Mouse (Mus musculus) neural tube, embryonic 11.5 days (tissue): ENCODE measurements at regions not wholly inside any gene's neighbourhood (a gene's known extent, or its start where the extent isn't known, plus 50 kb on each side); places are given as distances from the start of the nearest gene placed in this dataset.

Experiments
- ATAC-seq: fragments of 200-750 bp; cut with Nextera tagmentation; 2 replicates; pipeline ENCODE4 v1.8.0; 2017; ENCODE audit warnings: moderate number of reproducible peaks, mild to moderate bottlenecking, moderate TSS enrichment, moderate library complexity; ENCODE audit not compliant: insufficient read depth, low FRiP score, low TSS enrichment
- DNase-seq: peaks from one replicate; pipeline ENCODE4 v3.0.0-alpha.2; 2015; ENCODE audit warnings: low spot score
- H3K27ac ChIP-seq: fragments of 300-500 bp; sonication (generic); 2 replicates; pipeline ENCODE4 v1.5.1; 2014; ENCODE audit warnings: low read depth, mild to moderate bottlenecking, low read length
- H3K27me3 ChIP-seq: fragments of 300-500 bp; sonication (generic); 2 replicates; pipeline ENCODE4 v1.6.1; 2014; ENCODE audit warnings: mild to moderate bottlenecking, low read length, mixed read lengths; ENCODE audit not compliant: control insufficient read depth, insufficient read depth
- H3K36me3 ChIP-seq: fragments of 300-500 bp; sonication (generic); 2 replicates; pipeline ENCODE4 v1.6.1; 2014; ENCODE audit warnings: mild to moderate bottlenecking, low read length, moderate library complexity, mixed read lengths; ENCODE audit not compliant: control insufficient read depth, insufficient read depth
- H3K4me1 ChIP-seq: fragments of 300-500 bp; sonication (generic); 2 replicates; pipeline ENCODE4 v1.6.1; 2014; ENCODE audit warnings: low read length, mixed read lengths; ENCODE audit not compliant: control insufficient read depth, insufficient read depth
- H3K4me2 ChIP-seq: fragments of 300-500 bp; sonication (generic); 2 replicates; pipeline ENCODE4 v1.6.1; 2014; ENCODE audit warnings: low read depth, mild to moderate bottlenecking, moderate library complexity
- H3K4me3 ChIP-seq: fragments of 300-500 bp; sonication (generic); 2 replicates; pipeline ENCODE4 v1.5.1; 2014; ENCODE audit warnings: low read depth, low read length
- H3K9ac ChIP-seq: fragments of 300-500 bp; sonication (generic); 2 replicates; pipeline ENCODE4 v1.6.1; 2014; ENCODE audit warnings: mild to moderate bottlenecking, low read length
- H3K9me3 ChIP-seq: fragments of 300-500 bp; sonication (generic); 2 replicates; pipeline ENCODE4 v1.6.1; 2016; ENCODE audit warnings: low read length; ENCODE audit not compliant: control insufficient read depth
- WGBS: fragments of 180-500 bp; shearing (Covaris S2); extraction: QIAGEN DNeasy Blood & Tissue Kit; methylation state at CpG from one replicate; pipeline ENCODE4 v1.1.7; 2014; 5-methylcytosine and 5-hydroxymethylcytosine counted together

DNA sequence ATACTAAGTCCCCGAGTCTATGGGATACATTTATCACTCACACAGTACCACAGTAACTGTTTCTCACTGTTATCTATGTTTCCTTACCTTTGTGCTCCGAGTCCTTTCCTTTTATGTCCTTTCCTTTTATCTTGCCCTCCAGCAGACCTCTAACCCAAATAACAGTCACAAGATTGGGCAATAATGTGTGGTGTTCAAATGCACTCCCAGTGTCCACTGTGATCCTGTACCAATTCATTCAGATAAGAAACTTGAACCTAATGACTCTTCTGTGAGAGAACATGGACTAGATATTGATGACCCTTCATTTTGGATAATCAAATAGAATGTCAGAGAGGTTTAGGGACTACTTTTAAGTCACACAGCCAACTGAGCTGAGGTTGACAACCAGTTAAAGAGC lies 541.2 kb downstream of the Ebf1 start:
- WGBS = 64% methylated on average over 2 of the region's 2 CpGs
- Histone ChIP-seq H3K36me3 (no peaks in the 10 kb centered on the region), H3K4me1 (no peaks in the 10 kb centered on the region), H3K9ac (no peak overlapping the region), H3K4me2 (no peak overlapping the region), H3K4me3 (no peak overlapping the region), H3K27me3 (no peaks in the 10 kb centered on the region), H3K9me3 (no peaks in the 10 kb centered on the region), H3K27ac (no peak overlapping the region)
- DNase-seq (no peak), ATAC-seq (no peak)

GRCm38 (mm10) chr11:45160871-45161270 lies 543.8 kb downstream of the Ebf1 start:
- Histone ChIP-seq H3K27me3 (no peaks in the 10 kb centered on the region), H3K4me3 (no peak overlapping the region), H3K9ac (no peak overlapping the region), H3K4me2 (no peak overlapping the region), H3K36me3 (no peaks in the 10 kb centered on the region), H3K27ac (no peak overlapping the region), H3K9me3 (no peaks in the 10 kb centered on the region), H3K4me1 (no peaks in the 10 kb centered on the region)
- DNase-seq (no peak), ATAC-seq (no peak)
- whole genome bisulfite sequencing = 84% methylated on average over 8 of the region's 8 CpGs

DNA sequence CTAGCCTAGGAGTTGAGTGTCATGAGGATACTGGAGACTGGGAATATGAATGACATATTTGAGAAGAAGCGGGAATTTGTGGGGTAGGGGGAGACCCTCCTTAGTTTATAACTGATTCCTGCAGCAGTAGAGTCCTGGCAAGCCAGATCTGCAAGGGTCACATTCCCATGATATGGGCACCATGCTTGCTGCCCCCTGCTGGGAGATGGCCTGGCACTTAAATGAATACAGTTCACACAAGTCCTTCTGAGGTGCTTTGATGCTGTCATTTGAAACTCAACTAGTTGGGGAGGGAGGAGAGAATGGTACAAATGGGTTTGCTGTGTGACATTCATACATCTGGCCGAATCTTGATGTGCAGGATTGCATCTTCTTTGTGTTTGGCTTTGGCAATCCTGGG lies 556.4 kb downstream of the Ebf1 start:
- H3K4me2 ChIP-seq = no peak overlapping the region
- no peak for ATAC-seq
- H3K27ac ChIP-seq = no peak overlapping the region
- no peak overlapping the region for H3K4me3 ChIP-seq
- H3K9me3 ChIP-seq = no peaks in the 10 kb centered on the region
- DNase-seq = no peak
- no peaks in the 10 kb centered on the region for H3K4me1 ChIP-seq
- no peak overlapping the region for H3K9ac ChIP-seq
- H3K36me3 ChIP-seq = no peaks in the 10 kb centered on the region
- 80% methylated on average over 2 of the region's 2 CpGs for WGBS
- H3K27me3 ChIP-seq = no peaks in the 10 kb centered on the region

DNA sequence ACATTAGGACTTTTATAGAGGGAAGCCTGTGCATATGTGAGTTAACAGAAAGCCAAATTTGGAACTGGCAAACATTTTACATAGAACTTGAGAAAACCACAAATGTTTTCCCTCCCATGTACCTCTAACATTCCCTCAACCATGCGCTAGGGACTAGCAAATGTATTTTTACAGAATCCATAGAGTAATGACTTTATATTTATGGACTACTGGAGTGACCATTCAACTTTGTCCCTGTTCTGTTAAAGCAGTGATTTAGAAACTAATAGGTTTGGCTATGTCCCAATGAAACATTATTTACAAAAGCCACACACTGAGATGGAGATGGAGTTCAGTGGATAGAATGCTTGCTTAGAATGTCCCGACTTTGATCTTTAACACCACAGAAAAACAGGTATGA lies 557.0 kb downstream of the Ebf1 start:
- H3K4me3 ChIP-seq = no peak overlapping the region
- no peak overlapping the region for H3K4me2 ChIP-seq
- H3K4me1 ChIP-seq = no peaks in the 10 kb centered on the region
- no peaks in the 10 kb centered on the region for H3K9me3 ChIP-seq
- no peak overlapping the region for H3K9ac ChIP-seq
- no peaks in the 10 kb centered on the region for H3K36me3 ChIP-seq
- no peaks in the 10 kb centered on the region for H3K27me3 ChIP-seq
- ATAC-seq (no peak), DNase-seq (no peak)
- H3K27ac ChIP-seq = no peak overlapping the region
- WGBS = 89% methylated on average over 2 of the region's 2 CpGs

DNA sequence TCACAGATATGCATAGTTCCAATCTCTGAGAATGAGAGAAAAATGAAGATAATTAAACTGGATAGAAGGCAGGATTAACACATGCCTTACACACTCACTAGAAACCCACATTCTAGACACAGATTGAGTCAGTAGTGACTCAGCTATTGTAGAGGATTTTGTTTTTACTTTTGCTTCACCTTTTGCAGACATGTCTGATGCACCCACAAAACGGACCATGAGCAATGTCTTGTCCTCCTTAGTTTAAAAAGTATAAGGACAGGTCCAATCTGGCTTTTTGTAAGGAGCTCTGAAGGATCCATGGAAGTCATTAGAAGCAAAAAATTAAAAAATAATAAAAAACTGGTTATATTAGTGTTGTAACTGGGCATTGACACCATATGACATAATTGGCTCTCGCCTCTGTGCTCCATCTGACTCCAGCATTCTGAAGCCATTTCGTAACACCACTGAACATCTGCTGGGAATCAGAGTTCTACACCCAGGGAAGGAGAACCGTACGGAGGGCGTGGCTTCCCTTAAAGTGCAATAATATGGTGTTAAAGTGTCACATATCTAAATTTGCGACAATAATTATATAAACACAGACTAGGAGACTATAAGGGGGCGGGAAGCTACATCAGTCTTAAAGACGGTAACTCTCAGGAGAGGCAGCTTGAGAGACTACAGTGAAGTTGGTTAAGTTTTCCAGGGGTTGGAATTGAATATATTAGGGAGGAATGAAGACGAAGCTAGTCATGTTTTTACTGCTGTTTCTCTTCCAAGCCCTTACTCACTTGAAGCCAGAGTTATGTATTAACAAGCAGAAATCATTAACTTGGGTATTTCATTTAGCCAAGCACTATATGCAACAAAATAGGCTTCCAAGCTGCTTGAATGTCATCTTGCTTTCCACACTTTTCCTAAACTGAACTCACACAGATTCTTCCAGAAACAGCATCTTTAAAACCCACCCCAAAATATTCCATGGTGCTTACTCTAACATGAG lies 558.0 kb downstream of the Ebf1 start:
- Histone ChIP-seq H3K9ac (no peak overlapping the region), H3K4me3 (no peak overlapping the region), H3K9me3 (no peaks in the 10 kb centered on the region), H3K36me3 (no peaks in the 10 kb centered on the region), H3K27ac (no peak overlapping the region), H3K27me3 (no peaks in the 10 kb centered on the region), H3K4me1 (no peaks in the 10 kb centered on the region), H3K4me2 (no peak overlapping the region)
- DNase-seq (no peak), ATAC-seq (no peak)
- 82% methylated on average over 10 of the region's 10 CpGs for WGBS

GRCm38 (mm10) chr11:45176971-45177370 lies 559.9 kb downstream of the Ebf1 start:
- no peaks in the 10 kb centered on the region for H3K4me1 ChIP-seq
- H3K36me3 ChIP-seq = no peaks in the 10 kb centered on the region
- no peak overlapping the region for H3K9ac ChIP-seq
- DNase-seq = no peak
- no peak overlapping the region for H3K4me3 ChIP-seq
- no peak overlapping the region for H3K4me2 ChIP-seq
- 92% methylated on average over 3 of the region's 3 CpGs for WGBS
- ATAC-seq = no peak
- H3K9me3 ChIP-seq = no peaks in the 10 kb centered on the region
- H3K27me3 ChIP-seq = no peaks in the 10 kb centered on the region
- no peak overlapping the region for H3K27ac ChIP-seq

- H3K36me3 ChIP-seq = no peaks in the 10 kb centered on the region
- WGBS = 78% methylated on average over 7 of the region's 7 CpGs
- ATAC-seq = no peak
Observed at GRCm38 (mm10) chr11:45178036-45178435, 560.9 kb downstream of the Ebf1 start.

DNA sequence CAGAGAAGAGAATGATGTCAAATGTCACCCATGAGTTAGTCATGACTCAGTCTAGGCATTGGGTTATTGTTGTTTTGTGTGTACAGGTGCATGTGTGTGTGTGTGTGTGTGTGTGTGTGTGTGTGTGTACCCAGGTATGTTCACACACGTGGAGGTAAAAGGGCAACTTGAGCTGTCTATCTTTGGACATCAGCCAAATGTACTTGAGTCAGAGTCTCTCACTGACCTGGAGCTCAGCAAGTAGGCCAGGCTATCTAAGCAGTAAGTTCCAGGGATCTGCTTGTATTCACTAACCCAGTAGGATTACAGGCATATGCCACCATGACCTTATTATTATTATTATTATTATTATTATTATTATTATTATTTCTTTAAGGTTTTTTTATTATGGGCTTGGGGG lies 561.9 kb downstream of the Ebf1 start:
- WGBS = 60% methylated on average over 1 of the region's 1 CpGs
- Histone ChIP-seq H3K27ac (no peak overlapping the region), H3K27me3 (no peaks in the 10 kb centered on the region), H3K4me1 (no peaks in the 10 kb centered on the region), H3K4me2 (no peak overlapping the region), H3K4me3 (no peak overlapping the region), H3K9me3 (no peaks in the 10 kb centered on the region), H3K36me3 (no peaks in the 10 kb centered on the region), H3K9ac (no peak overlapping the region)
- no peak for DNase-seq
- ATAC-seq = no peak

More at GRCm38 (mm10) chr11:45178036-45178435, 560.9 kb downstream of the Ebf1 start:
- H3K9ac ChIP-seq = no peak overlapping the region
- H3K4me1 ChIP-seq = no peaks in the 10 kb centered on the region
- no peaks in the 10 kb centered on the region for H3K9me3 ChIP-seq
- H3K27ac ChIP-seq = no peak overlapping the region
- DNase-seq = no peak
- H3K27me3 ChIP-seq = no peaks in the 10 kb centered on the region
- H3K4me2 ChIP-seq = no peak overlapping the region
- H3K4me3 ChIP-seq = no peak overlapping the region
